Mouse (Mus musculus): ENCODE data around the gene Gna15.

GRCm38 (mm10) chr10:81570831-81571500, 46.9 kb upstream of the Gna15 start:
- no peak for TF ChIP-seq CTCF (IDR thresholded peaks at IDR 0.05; ENCODE audit: low read depth)
- TF ChIP-seq EP300 (IDR thresholded peaks at IDR 0.05; ENCODE audit: low read depth), result peak; percentile 62; the same call in 1 of the 2 replicates
